Mouse (Mus musculus): ENCODE results near the gene Tspoap1.

GRCm38 (mm10) chr11:87761181-87761721 is 910 bp downstream of the Tspoap1 start:
- no peak for TF ChIP-seq CTCF (IDR thresholded peaks at IDR 0.05; ENCODE audit: borderline replicate concordance, control insufficient read depth, extremely low read depth, insufficient read depth, low read length, poor library complexity)
- no peak for TF ChIP-seq POLR2A (IDR thresholded peaks at IDR 0.05; ENCODE audit: control insufficient read depth, extremely low read depth, insufficient read depth, low read length, poor library complexity)
